In genomic region chr6:124506991-124507390, GRCm38 (mm10) we compare ENCODE assay signal across 22 mouse cellular contexts. TPM values are rescaled to one million over a fixed set of nuclear protein-coding genes. Genes with fewer than 3 reads are reported as not detected.
DNase-seq lines count a peak whose midpoint lies in the region; TF ChIP-seq lines count a peak whose summit lies in the region.
"Had no signal": no experiment of that assay in that cellular context is flagged by ENCODE, and none has a peak within 500 bp of the region (broad histone marks: within the 10 kb centered on the region; RNA-seq: fewer than 3 reads in every experiment).

No protein-coding gene starts in this region.

- TF ChIP-seq CTCF in cerebellum, adult 2 months (IDR thresholded peaks at IDR 0.05; ENCODE audit: borderline replicate concordance, insufficient read depth, low read depth, low read length) = no peak

- 39% methylated on average over 6 of the region's 6 CpGs for WGBS in cerebellum, adult 2 months

- TF ChIP-seq POLR2A in cerebellum, adult 2 months (IDR thresholded peaks at IDR 0.05; ENCODE audit: borderline replicate concordance, insufficient read depth, low read length) = no peak

- peaks cover 16% of the 10 kb centered on the region for H3K4me1 ChIP-seq in cerebellum, adult 2 months (ENCODE audit: control insufficient read depth, insufficient read depth, low read length)
- H3K4me1 ChIP-seq: forebrain, embryonic 10.5 days; forebrain, embryonic 13.5 days; heart, embryonic 10.5 days; heart, embryonic 13.5 days; hindbrain, embryonic 13.5 days had no signal

- no peaks in the 10 kb centered on the region for H3K27me3 ChIP-seq in cerebellum, adult 2 months (ENCODE audit: control insufficient read depth, insufficient read depth, low read length)
- H3K27me3 ChIP-seq: forebrain, embryonic 13.5 days; heart, embryonic 13.5 days; hindbrain, embryonic 13.5 days; intestine, embryonic 15.5 days had no signal

- no peak overlapping the region for H3K27ac ChIP-seq in cerebellum, adult 2 months (ENCODE audit: insufficient read depth, low read length)
- H3K27ac ChIP-seq: forebrain, embryonic 10.5 days; forebrain, embryonic 13.5 days; heart, adult 2 months; heart, embryonic 10.5 days; heart, embryonic 13.5 days; hindbrain, embryonic 13.5 days; intestine, embryonic 15.5 days had no signal

- DNase-seq in cerebellum, adult 11 months = peak; percentile 36
- no peak for DNase-seq in cerebellum, postnatal 4 days (ENCODE audit: low spot score in 2 of 2)
- peak; percentile 46 to 48 for DNase-seq in cerebellum, adult 2 months
- no peak for DNase-seq in cerebellum, adult 8-10 months
- peak; percentile 20 to 63 for DNase-seq in cerebellum, postnatal 25 days
- no peak for DNase-seq in adrenal gland, adult (ENCODE audit: inconsistent age in 2 of 2, low spot score in 1 of 2)
- DNase-seq: adrenal gland, postnatal 10 days; adrenal gland, postnatal 36 days; gastrocnemius, postnatal 10 days; gastrocnemius, postnatal 36 days; heart, adult 2 months; heart, postnatal 14 days; heart, postnatal 4 days; kidney, adult 11 months; kidney, adult 8-10 months had no signal

- H3K4me3 ChIP-seq in cerebellum, adult 2 months (replicated peaks; ENCODE audit: insufficient read depth, low read depth, low read length) = no peak overlapping the region
- H3K4me3 ChIP-seq: forebrain, embryonic 10.5 days; forebrain, embryonic 13.5 days; heart, adult 2 months; heart, embryonic 10.5 days; heart, embryonic 13.5 days; hindbrain, embryonic 13.5 days; intestine, embryonic 15.5 days had no signal

RNA-seq across cellular contexts. Expression of gene C1ra, which starts 5.2 kb away (rescaled TPM):
- polyA plus RNA-seq in cerebellum, adult 2 months (2012; rRNA removed) = 0.47 and 0.59 TPM in 2 replicates

RNA-seq across cellular contexts. Expression of gene C1rl, which starts 14.1 kb away (rescaled TPM):
- polyA plus RNA-seq in cerebellum, adult 2 months (2012; rRNA removed) = 0.20 and 0.27 TPM in 2 replicates
- polyA plus RNA-seq: activated CD4-positive, CD25-positive, alpha-beta regulatory T cell, adult 4 months had no signal

RNA-seq across cellular contexts. Expression of gene C1s1, which starts 35.2 kb away (rescaled TPM):
- 1.2 and 1.3 TPM in 2 replicates for polyA plus RNA-seq in cerebellum, adult 2 months (2012; rRNA removed)
- polyA plus RNA-seq: activated CD4-positive, CD25-positive, alpha-beta regulatory T cell, adult 4 months had no signal

RNA-seq across cellular contexts. Expression of gene Clstn3, which starts 42.4 kb away (rescaled TPM):
- polyA plus RNA-seq in cerebellum, adult 2 months (2012; rRNA removed) = 385 and 434 TPM in 2 replicates
- polyA plus RNA-seq: activated CD4-positive, CD25-positive, alpha-beta regulatory T cell, adult 4 months had no signal

Comparison
In these comparisons a context has a peak if more than half of its experiments do, and no peak if none do; other contexts are left out.
1. DNase-seq: peak in cerebellum, adult 11 months (single experiment), cerebellum, adult 2 months (2 of 2) and cerebellum, postnatal 25 days (2 of 2); none in cerebellum, postnatal 4 days (0 of 2), cerebellum, adult 8-10 months (single experiment) and adrenal gland, adult (0 of 2).